Mouse (Mus musculus): ENCODE results near the gene Pqlc2.

DNA sequence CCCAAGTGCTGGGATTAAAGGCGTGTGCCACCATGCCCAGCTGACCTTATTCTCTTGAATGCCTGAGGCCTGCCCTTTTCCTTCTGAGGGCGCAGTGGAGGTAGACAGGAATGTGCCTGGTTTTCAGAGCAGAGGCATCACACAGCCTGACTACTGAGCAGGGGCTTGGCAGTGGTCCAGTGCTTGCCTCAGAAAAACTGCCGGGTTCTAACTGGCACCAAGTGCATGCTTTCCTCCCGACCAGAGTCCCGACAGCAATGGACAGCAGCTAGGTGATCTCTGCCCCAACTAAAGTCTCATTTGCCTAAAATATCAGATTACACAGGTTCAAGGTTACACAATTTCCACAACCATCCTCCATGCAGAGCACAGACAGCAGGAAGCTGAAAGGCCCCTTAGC is 33.2 kb upstream of the Pqlc2 start:
- no peak for TF ChIP-seq POLR2A (IDR thresholded peaks at IDR 0.05; ENCODE audit: insufficient read length, low read depth)
- no peak for TF ChIP-seq E2F4 (IDR thresholded peaks at IDR 0.05; ENCODE audit: insufficient read depth)
- no peak for TF ChIP-seq POLR2AphosphoS2 (IDR thresholded peaks at IDR 0.05; ENCODE audit: insufficient read length, low read depth)
- no peak for TF ChIP-seq USF1 (IDR thresholded peaks at IDR 0.05; ENCODE audit: low read depth)
- no peak for TF ChIP-seq REST (IDR thresholded peaks at IDR 0.05; ENCODE audit: insufficient read depth, insufficient read length)
- no peak for TF ChIP-seq TCF12 (IDR thresholded peaks at IDR 0.05; ENCODE audit: insufficient read depth, poor library complexity, severe bottlenecking)
- no peak for TF ChIP-seq MYOG (IDR thresholded peaks at IDR 0.05; ENCODE audit: control insufficient read depth in 1 of 3, insufficient read depth in 1 of 3, insufficient read length in 2 of 3, low read depth in 2 of 3)
- no peak for TF ChIP-seq MAX (IDR thresholded peaks at IDR 0.05; ENCODE audit: low read depth)
- TF ChIP-seq CEBPB (IDR thresholded peaks at IDR 0.05; ENCODE audit: insufficient read depth, poor library complexity, severe bottlenecking), result no peak
- no peak for TF ChIP-seq SRF (IDR thresholded peaks at IDR 0.05; ENCODE audit: control insufficient read depth, insufficient read length, low read depth)
- no peak for TF ChIP-seq TCF3 (IDR thresholded peaks at IDR 0.05; ENCODE audit: insufficient read length, low read depth)
- TF ChIP-seq MYOD1 (IDR thresholded peaks at IDR 0.05; ENCODE audit: control insufficient read depth in 1 of 3, insufficient read length in 2 of 3, low read depth in 2 of 3), result no peak

Data from myocyte (in vitro differentiated cells).